Mouse (Mus musculus): ENCODE data around the gene Mxd1.
A peak's percentile ranks its signal among the peaks of the same experiment; 100 is the strongest.

The Mxd1 gene

DNA sequence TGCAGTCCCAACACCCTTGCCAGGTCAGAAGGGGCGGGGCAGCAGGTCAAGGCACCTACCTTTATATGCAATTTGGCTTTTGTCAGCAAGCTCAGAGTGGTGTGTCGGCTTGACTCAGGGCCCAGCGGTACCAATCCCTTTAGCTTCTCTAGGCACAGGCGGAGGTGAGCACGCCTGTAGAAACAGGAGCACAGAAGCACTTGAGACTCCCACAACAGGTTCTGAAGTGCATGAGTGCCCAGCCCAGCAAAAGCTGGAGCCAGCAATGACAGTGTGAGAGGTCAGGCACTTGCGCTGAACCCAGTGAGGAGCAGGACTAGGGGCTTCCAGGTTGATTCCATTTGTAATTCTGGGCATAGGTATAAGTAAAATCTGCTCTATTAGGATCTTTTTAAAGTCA, 15.9 kb downstream of the Mxd1 start:
- no peak for DNase-seq (ENCODE audit: extremely low read depth, insufficient read length, low spot score)

- no peak for DNase-seq (ENCODE audit: extremely low read depth, insufficient read length, low spot score)
Measured at GRCm38 (mm10) chr6:86646143-86646542, 22.8 kb downstream of the Mxd1 start.

GRCm38 (mm10) chr6:86645551-86645950, 23.4 kb downstream of the Mxd1 start:
- DNase-seq (ENCODE audit: extremely low read depth, insufficient read length, low spot score), result no peak

GRCm38 (mm10) chr6:86644775-86645400, 24.1 kb downstream of the Mxd1 start:
- no peak for DNase-seq (ENCODE audit: extremely low read depth, insufficient read length, low spot score)

- DNase-seq (ENCODE audit: extremely low read depth, insufficient read length, low spot score), result peak; percentile 59
Measured at GRCm38 (mm10) chr6:86641716-86642115, 27.2 kb downstream of the Mxd1 start.

DNA sequence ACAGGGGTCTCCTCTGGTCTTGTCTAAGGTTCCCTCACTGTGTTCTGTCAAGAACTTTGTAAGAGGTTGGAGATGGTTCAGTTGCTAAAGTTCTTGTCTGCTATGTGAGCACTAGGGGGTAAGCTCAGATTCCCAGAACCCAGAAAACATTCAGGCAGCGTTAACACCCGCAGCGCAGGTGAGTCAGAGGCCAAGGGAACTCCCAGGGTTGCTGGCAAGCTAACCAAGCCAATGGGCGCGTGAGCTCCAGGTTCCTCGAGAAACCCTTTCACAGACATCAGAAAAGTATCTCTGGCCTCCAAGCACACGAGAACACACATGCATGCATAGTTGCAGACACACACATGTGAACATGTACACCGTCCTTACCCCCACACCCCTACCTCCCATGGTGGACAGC, 28.2 kb downstream of the Mxd1 start:
- no peak for DNase-seq (ENCODE audit: extremely low read depth, insufficient read length, low spot score)

DNA sequence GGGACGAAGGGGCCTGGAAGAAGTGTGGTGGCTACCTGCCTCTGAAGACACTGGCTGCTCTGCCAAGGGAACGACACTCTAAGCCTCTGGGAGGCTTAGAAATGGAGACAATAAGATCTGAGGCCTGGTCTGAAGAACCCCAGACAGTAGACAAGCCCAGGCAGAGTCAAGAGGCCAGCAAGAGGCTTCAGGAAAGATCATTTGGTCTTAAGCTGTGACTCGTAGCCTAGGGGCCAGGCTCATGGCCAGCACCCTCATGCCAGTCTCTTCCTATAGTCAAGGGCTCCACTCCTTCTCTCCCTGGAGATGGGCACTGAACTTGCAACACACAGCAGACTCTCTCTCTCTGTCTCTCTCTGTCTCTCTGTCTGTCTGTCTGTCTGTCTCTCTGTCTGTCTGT, 28.8 kb downstream of the Mxd1 start:
- no peak for DNase-seq (ENCODE audit: extremely low read depth, insufficient read length, low spot score)

DNA sequence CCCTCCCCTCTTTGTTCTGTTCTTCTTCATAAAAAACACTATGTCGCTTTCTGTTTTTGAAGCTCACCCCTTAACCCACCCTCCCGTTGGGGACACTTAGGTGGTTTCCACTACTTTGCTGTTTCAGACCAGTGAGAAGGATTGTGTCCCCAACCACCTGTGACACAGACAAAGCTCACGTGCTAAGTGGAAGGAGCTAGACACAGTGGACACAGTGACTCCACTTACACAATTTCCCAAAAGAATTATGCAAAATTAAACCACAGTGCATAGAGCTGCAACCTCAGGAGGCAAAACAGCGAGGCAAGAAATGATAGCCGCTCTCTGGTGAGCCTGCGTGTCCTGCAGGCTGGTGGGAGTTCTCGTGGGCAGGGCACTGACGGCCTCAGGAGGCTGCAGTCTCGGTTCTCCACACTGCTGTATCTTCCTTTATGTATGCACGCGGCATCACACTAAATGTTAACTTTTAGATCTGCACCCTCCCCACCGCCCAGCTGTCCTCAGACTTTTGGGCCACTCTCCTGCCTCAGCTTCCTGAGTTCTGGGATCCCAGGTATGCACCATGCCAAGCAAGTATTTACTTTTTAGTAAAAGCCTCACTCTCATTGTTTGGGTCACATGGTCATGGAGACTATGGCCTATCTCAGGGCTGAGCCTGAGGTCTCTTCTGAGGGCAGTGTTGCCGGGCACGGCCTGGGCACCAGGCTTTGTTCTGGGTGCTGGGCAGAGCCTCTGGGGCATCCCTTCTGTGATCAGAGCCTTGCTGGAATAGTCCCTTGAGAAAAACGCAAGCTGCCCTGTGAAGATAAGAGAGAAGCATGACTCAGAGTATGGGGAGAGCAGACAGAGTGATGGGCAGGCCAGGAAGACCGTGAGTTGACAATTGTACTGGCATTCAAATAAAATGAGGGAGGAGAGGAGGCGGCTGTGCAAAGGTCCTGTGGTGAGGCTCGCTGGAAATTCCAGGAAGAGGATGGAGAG, 29.5 kb downstream of the Mxd1 start:
- DNase-seq (ENCODE audit: extremely low read depth, insufficient read length, low spot score), result no peak

GRCm38 (mm10) chr6:86638434-86638833, 30.5 kb downstream of the Mxd1 start:
- no peak for DNase-seq (ENCODE audit: extremely low read depth, insufficient read length, low spot score)

GRCm38 (mm10) chr6:86637860-86638259, 31.1 kb downstream of the Mxd1 start:
- DNase-seq (ENCODE audit: extremely low read depth, insufficient read length, low spot score), result no peak

GRCm38 (mm10) chr6:86637171-86637835, 31.7 kb downstream of the Mxd1 start:
- no peak for DNase-seq (ENCODE audit: extremely low read depth, insufficient read length, low spot score)

- DNase-seq (ENCODE audit: extremely low read depth, insufficient read length, low spot score), result no peak
Measured at GRCm38 (mm10) chr6:86636495-86636894, 32.5 kb downstream of the Mxd1 start.

- no peak for DNase-seq (ENCODE audit: extremely low read depth, insufficient read length, low spot score)
Measured at GRCm38 (mm10) chr6:86630141-86630540, 38.8 kb downstream of the Mxd1 start.

GRCm38 (mm10) chr6:86627946-86628345, 41.0 kb downstream of the Mxd1 start, which contains the start of gene Asprv1:
Gene Asprv1, plus strand, starts transcription at chr6:86628164.
- no peak for DNase-seq (ENCODE audit: extremely low read depth, insufficient read length, low spot score)

GRCm38 (mm10) chr6:86624074-86625030, 44.6 kb downstream of the Mxd1 start:
- no peak for DNase-seq (ENCODE audit: extremely low read depth, insufficient read length, low spot score)

- no peak for DNase-seq (ENCODE audit: extremely low read depth, insufficient read length, low spot score)
Measured at GRCm38 (mm10) chr6:86623201-86623600, 45.8 kb downstream of the Mxd1 start.

GRCm38 (mm10) chr6:86615301-86615700, 53.7 kb downstream of the Mxd1 start:
- DNase-seq (ENCODE audit: extremely low read depth, insufficient read length, low spot score), result no peak

GRCm38 (mm10) chr6:86610714-86611113, 58.2 kb downstream of the Mxd1 start:
- peak; percentile 69 for DNase-seq (ENCODE audit: extremely low read depth, insufficient read length, low spot score)

DNA sequence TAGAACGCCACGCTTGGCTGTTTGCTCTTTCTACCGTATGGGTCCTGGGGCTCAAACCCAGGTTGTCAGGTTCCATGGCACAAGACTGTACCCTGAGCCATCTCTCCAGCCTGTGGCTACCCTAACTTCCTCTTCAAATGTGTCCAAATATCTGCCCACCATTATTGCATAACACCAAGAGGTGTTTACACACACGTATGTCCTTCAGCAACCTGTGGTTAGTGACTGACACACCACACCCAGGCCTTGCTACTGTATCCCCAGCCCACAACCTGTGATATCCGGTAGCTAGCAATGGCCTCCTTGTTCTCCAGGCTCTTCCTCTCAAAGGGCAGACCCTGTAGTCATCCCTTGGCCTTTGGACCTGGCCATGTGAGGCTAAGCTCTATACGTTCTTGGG, 59.7 kb downstream of the Mxd1 start:
- DNase-seq (ENCODE audit: extremely low read depth, insufficient read length, low spot score), result no peak

DNA sequence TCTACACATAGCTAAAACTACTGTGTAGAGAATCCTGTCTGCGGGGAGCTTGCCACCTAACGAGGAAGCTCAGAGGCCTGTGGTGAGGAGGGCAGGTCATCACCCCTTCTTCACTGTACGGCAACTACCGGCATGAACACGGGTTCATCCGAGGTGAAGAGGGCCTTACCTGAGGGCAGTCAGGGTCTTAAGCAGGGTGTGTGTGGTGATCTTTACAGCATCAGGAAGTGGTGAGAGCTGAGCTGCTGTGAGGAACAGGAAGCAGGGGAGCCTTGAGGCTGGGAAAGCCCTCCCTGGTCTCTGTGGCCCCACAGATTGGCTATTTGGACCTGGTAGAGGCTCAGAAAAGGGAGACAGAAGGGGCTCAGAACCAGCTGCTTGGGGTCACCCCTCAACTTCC, 61.5 kb downstream of the Mxd1 start:
- DNase-seq (ENCODE audit: extremely low read depth, insufficient read length, low spot score), result no peak
